Mouse (Mus musculus) embryonic fibroblast, embryonic 13.5 days (primary cell): ENCODE results near the gene Dnajc22. TPM values are rescaled to one million over a fixed set of nuclear protein-coding genes. Genes with fewer than 3 reads are reported as not detected.

Experiments
- H3K27ac ChIP-seq: 2 replicates; pipeline ENCODE4 v1.5.1; 2012; ENCODE audit warnings: low read length, control low read depth, inconsistent platforms; ENCODE audit not compliant: insufficient read depth
- H3K4me1 ChIP-seq: 2 replicates; pipeline ENCODE4 v1.6.1; 2011; ENCODE audit warnings: low read length; ENCODE audit not compliant: control insufficient read depth, insufficient read depth
- H3K4me3 ChIP-seq: 2 replicates; pipeline ENCODE4 v1.5.1; 2011; ENCODE audit warnings: mild to moderate bottlenecking, control low read depth, low read length; ENCODE audit not compliant: insufficient read depth
- CTCF ChIP-seq: IDR thresholded peaks from 2 replicates; pipeline ENCODE4 v1.5.1; 2011; ENCODE audit warnings: mild to moderate bottlenecking, control low read depth, low read length, moderate library complexity, borderline replicate concordance; ENCODE audit not compliant: insufficient read depth
- POLR2A ChIP-seq: IDR thresholded peaks from 2 replicates; pipeline ENCODE4 v1.6.1; 2011; ENCODE audit warnings: low read depth, mild to moderate bottlenecking, control low read depth, low read length, moderate library complexity
- polyA plus RNA-seq: library from polyadenylated mRNA; stranded (reverse); fragments of >200 nt; gene quantifications from 2 replicates; pipeline ENCODE4 v1.2.4, GENCODE M21; 2011; ENCODE audit warnings: low read depth; ENCODE audit not compliant: missing spikeins, insufficient read length

Dnajc22 gene
- polyA plus RNA-seq, 1 experiment, result not detected

DNA sequence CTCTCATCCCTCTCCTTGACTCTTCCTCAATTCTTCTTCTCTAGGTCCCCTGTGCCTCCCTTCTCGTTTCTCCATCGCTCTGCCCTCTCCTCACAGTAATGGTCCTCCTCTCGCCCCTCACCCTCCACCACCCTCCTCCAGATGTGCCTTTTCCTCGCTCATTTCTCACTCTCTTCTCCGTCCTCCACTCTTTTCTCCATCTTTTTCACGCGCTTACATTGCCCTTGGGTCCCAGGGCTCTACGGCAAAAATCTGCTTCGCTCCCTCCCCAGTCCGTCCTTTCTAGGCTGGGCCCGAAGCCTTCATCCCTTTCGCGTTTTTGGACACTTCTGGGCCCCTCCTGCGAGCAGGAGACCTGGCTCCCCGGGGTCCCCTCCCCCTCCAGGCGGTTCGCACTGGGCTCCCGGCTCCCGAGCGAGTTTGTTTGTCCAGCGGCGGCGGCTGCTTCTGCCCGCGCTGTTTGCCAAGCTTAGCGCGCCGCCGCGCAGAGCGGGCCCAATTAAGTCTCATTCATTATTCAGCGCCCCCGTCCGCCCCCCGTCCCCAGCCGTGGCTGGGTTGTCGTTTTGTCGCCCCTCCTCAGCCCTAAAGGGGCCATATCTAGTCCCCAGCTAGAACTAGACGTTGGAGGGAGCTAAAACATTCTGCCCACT lies 5.0 kb downstream of the Dnajc22 start:
- no peak for TF ChIP-seq POLR2A
- TF ChIP-seq CTCF, result no peak
- H3K27ac ChIP-seq, result no peak overlapping the region
- peak overlapping the region; percentile 13; the same call in 1 of the 2 replicates for H3K4me3 ChIP-seq
- no peaks in the 10 kb centered on the region for H3K4me1 ChIP-seq

- no peak for TF ChIP-seq CTCF
- TF ChIP-seq POLR2A, result no peak
- Histone ChIP-seq H3K4me1 (no peaks in the 10 kb centered on the region), H3K4me3 (no peak overlapping the region), H3K27ac (no peak overlapping the region)
These were observed 5.5 kb downstream of the Dnajc22 start for GRCm38 (mm10) chr15:99098493-99098861.

DNA sequence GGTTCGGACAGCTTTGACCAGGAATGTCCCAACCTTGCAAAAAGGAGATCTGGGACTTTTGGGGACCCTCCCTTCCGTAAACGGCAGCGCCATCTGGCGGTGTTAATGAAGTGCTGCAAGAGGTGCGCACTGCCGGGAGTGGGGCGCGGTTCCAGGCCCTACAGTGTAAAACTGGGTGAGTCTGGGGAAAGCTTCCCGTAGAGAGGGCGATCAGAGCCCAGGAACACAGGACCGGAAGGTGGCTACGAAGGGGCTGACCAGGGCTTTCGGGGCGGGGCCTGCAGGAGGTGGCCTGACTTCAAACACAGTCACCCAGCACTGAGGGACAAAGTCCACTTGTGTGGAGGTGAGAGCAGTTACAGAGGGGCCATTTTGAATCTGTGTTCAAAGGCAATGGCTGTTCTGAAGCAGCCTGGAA lies 6.2 kb downstream of the Dnajc22 start:
- no peak for TF ChIP-seq POLR2A
- TF ChIP-seq CTCF, result peak; percentile 85
- no peak overlapping the region for H3K27ac ChIP-seq
- no peak overlapping the region for H3K4me3 ChIP-seq
- H3K4me1 ChIP-seq, result no peaks in the 10 kb centered on the region

DNA sequence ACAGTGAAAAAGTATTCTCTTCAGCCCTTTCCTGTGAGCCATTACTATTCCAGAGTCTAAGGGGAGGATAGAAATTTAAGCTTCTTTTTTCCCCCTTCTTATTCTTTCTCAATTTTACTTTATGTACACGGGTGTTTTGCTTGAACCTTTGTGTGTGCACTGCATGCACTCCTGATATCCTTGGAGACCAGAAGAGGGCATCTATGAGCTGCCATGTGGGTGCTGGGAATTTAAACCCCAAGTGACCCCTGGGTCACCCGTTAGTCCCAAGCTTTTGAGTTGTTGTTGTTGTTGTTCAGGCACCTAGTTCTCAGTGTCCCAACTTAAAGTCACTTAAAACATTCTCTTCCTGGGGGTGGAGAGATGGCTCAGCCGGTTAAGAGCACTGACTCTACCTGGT lies 7.0 kb downstream of the Dnajc22 start:
- no peak overlapping the region for H3K4me3 ChIP-seq
- TF ChIP-seq POLR2A (no peak), CTCF (no peak)
- no peaks in the 10 kb centered on the region for H3K4me1 ChIP-seq
- no peak overlapping the region for H3K27ac ChIP-seq

DNA sequence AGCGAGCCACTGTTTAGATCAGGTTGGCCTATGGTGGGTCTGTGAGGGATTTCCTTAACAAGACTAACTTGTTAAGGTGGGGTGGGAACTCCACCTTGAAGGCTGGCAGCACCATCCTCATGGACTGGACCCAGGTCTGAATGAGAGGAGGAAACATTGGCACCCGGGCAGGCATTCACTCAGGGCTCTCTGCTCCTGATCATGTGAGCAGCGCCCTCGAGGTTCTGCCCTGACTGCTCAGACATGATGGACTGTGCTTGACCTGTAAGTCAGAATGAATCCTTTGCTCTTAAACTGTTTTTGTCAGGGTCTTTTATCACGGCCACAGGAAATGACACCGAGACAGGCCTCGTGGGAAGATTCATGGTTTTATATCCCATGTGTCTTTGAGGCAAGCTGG lies 12.3 kb downstream of the Dnajc22 start:
- Histone ChIP-seq H3K4me1 (no peaks in the 10 kb centered on the region), H3K4me3 (no peak overlapping the region), H3K27ac (no peak overlapping the region)
- TF ChIP-seq POLR2A (no peak), CTCF (no peak)

GRCm38 (mm10) chr15:99107866-99108265 lies 14.9 kb downstream of the Dnajc22 start:
- H3K27ac ChIP-seq, result no peak overlapping the region
- no peak overlapping the region for H3K4me3 ChIP-seq
- no peak for TF ChIP-seq CTCF
- no peak for TF ChIP-seq POLR2A
- H3K4me1 ChIP-seq, result no peaks in the 10 kb centered on the region

- H3K4me1 ChIP-seq, result no peaks in the 10 kb centered on the region
These were observed 18.2 kb downstream of the Dnajc22 start for GRCm38 (mm10) chr15:99111139-99111538.

GRCm38 (mm10) chr15:99111809-99112208 lies 18.8 kb downstream of the Dnajc22 start:
- no peak for TF ChIP-seq POLR2A
- no peak for TF ChIP-seq CTCF
- Histone ChIP-seq H3K27ac (no peak overlapping the region), H3K4me3 (no peak overlapping the region), H3K4me1 (no peaks in the 10 kb centered on the region)

More at GRCm38 (mm10) chr15:99111139-99111538, 18.2 kb downstream of the Dnajc22 start:
- TF ChIP-seq CTCF (no peak), POLR2A (no peak)
- no peak overlapping the region for H3K4me3 ChIP-seq
- no peak overlapping the region for H3K27ac ChIP-seq

DNA sequence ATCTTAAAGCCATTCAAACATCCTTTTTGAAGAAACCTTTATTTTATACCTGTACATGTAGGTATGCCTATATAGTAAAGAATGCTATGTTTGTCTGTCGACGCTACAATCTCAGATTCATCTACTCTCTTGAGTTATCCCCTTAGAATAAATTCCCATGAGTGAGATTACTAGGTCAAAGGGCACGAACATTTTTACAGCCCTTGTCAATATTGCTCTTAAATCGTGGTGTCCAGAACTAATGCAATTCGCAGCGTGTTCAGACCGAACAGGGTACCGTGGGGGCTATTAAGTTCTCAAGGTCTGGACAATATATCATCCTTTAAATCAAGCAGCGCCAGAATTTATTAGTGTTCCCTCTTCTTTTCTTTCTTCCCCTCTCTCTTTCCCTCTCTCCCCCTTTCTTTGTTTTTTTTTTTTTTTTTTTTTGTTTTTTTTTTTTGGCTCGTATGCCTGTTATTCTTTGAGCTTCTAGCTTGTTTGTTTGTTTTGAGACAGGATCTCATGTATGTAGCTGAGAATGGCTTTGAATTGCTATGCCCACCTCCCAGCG lies 19.9 kb downstream of the Dnajc22 start:
- TF ChIP-seq POLR2A, result no peak
- Histone ChIP-seq H3K4me3 (no peak overlapping the region), H3K27ac (no peak overlapping the region), H3K4me1 (no peaks in the 10 kb centered on the region)

GRCm38 (mm10) chr15:99113396-99113975 lies 20.5 kb downstream of the Dnajc22 start:
- Histone ChIP-seq H3K4me1 (no peaks in the 10 kb centered on the region), H3K4me3 (no peak overlapping the region), H3K27ac (no peak overlapping the region)
- TF ChIP-seq POLR2A, result no peak
